Comparison of ENCODE assay signal across 24 mouse cellular contexts in the genomic region with DNA sequence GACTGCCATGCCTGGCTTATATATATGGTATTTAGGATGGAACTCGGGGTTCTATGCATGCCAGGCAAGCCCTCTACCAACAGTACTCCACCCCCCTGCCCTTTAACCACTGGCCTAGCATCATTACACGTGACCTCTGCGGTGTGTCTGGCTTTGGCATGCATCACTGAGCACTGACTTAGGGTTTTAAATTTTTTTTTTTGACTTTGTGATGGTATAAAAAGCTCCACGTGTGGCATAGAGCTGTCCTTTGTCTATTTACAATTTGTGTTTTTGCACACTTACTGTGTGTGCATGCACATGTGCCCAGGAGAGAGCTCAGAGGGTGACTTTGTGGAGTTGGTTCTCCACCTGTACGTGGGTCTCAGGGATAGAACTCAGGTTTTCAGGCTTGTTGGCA. TPM values are rescaled to one million over a fixed set of nuclear protein-coding genes. Genes with fewer than 3 reads are reported as not detected.
"Had no signal": no experiment of that assay in that cellular context is flagged by ENCODE, and none has a peak within 500 bp of the region (broad histone marks: within the 10 kb centered on the region; RNA-seq: fewer than 3 reads in every experiment).

No protein-coding gene starts in this region.

- H3K27me3 ChIP-seq: neural tube, embryonic 13.5 days; neural tube, embryonic 15.5 days; stomach, embryonic 15.5 days had no signal

- H3K9ac ChIP-seq: neural tube, embryonic 13.5 days; neural tube, embryonic 15.5 days; stomach, embryonic 15.5 days had no signal

- DNase-seq: retina, postnatal 1 day; right cerebral cortex, adult 18-20 months; right cerebral cortex, postnatal 14 days; right cerebral cortex, postnatal 25 days; right cerebral cortex, postnatal 4 days; spleen, adult 18-20 months; thymus, adult 18-20 months; thymus, adult 2 months; thymus, postnatal 14 days; thymus, postnatal 25 days; thymus, postnatal 36 days; thymus, postnatal 4 days had no signal

- H3K9me3 ChIP-seq: neural tube, embryonic 13.5 days; neural tube, embryonic 15.5 days; stomach, embryonic 15.5 days had no signal

- H3K4me1 ChIP-seq: neural tube, embryonic 13.5 days; neural tube, embryonic 15.5 days; stomach, embryonic 15.5 days had no signal

- H3K27ac ChIP-seq: neural tube, embryonic 13.5 days; neural tube, embryonic 15.5 days; stomach, embryonic 15.5 days; stomach, postnatal 0 days had no signal

- H3K36me3 ChIP-seq: neural tube, embryonic 13.5 days; neural tube, embryonic 15.5 days; stomach, embryonic 15.5 days had no signal

- H3K4me2 ChIP-seq: neural tube, embryonic 13.5 days; neural tube, embryonic 15.5 days; stomach, embryonic 15.5 days had no signal

- H3K4me3 ChIP-seq: neural tube, embryonic 13.5 days; neural tube, embryonic 15.5 days; stomach, embryonic 15.5 days had no signal

RNA-seq across cellular contexts. Expression of a gene that starts 9.5 kb away (rescaled TPM):
- total RNA-seq: neutrophil, adult 5-6 weeks had no signal
- polyA plus RNA-seq: neural tube, embryonic 13.5 days; neural tube, embryonic 14.5 days; neural tube, embryonic 15.5 days; spleen, adult 2 months; stomach, embryonic 14.5 days; stomach, embryonic 15.5 days; stomach, embryonic 16.5 days; stomach, postnatal 0 days; urinary bladder, adult 2 months had no signal

RNA-seq across cellular contexts. Expression of a gene that starts 25.5 kb away (rescaled TPM):
- polyA plus RNA-seq: small intestine, adult 2 months; testis, adult 2 months had no signal
